Mouse (Mus musculus) urinary bladder, adult 2 months (tissue): ENCODE measurements around the gene Susd3. TPM values are rescaled to one million over a fixed set of nuclear protein-coding genes. Genes with fewer than 3 reads are reported as not detected.

Experiments used
- DNase-seq: peaks from one replicate; pipeline ENCODE4 v3.0.0; 2022; ENCODE audit warnings: low spot score
- polyA plus RNA-seq: library from polyadenylated mRNA; depleted of rRNA; stranded (reverse); fragments of >200 nt; gene quantifications from 2 replicates; pipeline ENCODE4 v1.2.3, GENCODE M21; 2012; rRNA removed

Gene Susd3
- 2.6 and 2.8 TPM in 2 replicates for polyA plus RNA-seq

GRCm38 (mm10) chr13:49248467-49248862 is at the start of gene Susd3:
Gene Susd3 (minus strand): TSS chr13:49248706.
- DNase-seq = no peak

GRCm38 (mm10) chr13:49296270-49296669 is 47.8 kb upstream of the Susd3 start:
- no peak for DNase-seq

DNA sequence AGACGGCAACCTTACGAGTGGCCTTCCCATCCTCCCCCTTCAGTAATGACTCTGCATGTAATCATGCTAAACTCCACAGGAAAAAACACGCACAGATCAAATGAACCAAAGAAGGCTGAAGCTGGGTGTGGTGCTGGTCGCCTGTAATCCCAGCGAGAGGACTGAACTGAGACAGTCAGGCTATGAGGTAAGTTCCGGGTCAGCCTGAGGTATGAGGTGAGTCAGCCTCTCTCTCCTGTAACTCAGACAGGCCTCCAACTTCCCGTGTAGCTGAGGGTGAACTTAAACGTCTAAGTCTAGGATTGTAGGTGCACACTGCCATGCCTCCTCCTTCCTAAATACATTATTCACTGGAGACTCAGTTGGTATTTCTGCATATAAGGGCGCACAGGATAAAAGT is 45.6 kb upstream of the Susd3 start:
- no peak for DNase-seq

- no peak for DNase-seq
Observed at GRCm38 (mm10) chr13:49291949-49292348, 43.4 kb upstream of the Susd3 start.

DNA sequence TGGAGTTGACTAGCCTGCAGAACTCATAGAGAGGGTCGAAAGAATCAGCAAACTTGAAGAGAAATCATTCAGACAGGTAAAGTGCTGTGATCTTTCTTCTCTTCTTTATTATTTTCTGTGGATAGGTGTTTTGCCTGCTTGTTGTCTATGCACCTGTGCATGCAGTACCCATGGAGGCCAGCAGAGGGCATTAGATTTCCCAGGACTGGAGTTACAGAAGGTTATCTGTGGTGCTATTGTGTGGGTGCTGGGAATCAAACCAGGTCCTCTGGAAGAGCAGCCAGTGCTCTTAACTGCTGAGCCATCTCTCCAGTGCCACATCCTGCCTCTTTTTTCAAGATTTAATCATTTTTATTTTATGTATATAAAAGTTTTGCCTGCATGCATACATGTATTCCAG is 42.9 kb upstream of the Susd3 start:
- DNase-seq = no peak

DNA sequence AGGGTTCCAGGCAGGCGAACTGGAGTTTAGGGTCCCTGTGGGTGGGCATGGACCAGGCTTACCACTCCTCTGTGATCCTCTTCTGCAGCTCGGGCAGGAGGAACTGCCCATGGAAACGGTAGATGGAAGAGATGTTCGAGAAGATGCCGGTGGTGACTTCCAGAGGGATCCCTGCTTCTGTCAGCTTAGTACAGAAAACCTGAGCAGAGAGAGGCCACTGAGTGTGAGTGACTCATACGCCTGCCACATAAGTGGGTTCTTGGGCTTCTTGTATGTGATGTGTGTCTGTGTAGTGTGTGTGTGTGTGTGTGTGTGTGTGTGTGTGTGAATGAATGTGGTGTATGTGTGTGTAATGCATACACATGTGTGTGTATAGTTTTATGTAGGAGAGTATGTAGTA is 38.7 kb upstream of the Susd3 start:
- DNase-seq = no peak

DNA sequence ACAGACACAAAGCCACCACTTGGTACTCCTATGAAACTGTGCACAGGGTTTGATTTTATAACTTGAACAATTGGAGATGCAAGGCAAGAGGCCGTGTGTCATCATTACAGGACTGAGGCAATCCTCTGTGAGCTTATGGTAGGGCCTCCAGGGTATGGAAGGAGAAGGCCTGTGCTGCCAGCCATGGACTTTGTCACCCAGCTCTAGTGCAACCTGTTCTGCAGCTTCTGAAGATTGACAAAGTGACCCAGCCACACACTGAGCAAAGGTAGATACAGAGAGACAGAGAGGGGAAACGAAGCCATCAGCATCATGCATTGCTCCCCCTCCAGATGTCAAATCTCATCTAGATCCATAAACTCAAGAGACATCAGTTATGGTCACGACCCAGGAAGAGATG is 38.2 kb upstream of the Susd3 start:
- DNase-seq = no peak

DNA sequence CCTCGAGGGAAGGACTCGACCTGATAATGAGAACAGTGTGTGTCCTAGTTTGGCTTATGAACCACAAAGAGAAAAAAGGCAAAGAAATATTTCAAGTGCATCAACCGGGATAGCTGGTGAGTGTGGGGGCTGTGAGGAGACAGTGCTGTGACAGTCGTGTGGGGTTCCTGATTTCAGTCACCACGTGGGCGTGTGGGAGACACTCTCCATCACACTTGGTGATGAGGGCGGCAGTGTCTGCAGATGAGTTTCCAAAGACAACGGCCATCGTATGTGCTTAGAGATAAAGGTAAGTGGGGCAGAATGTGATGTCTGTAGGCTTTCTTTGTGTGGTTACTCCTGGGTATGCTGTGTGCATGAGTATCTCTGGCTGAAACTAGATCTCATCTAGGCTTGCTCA is 35.2 kb upstream of the Susd3 start:
- no peak for DNase-seq

DNA sequence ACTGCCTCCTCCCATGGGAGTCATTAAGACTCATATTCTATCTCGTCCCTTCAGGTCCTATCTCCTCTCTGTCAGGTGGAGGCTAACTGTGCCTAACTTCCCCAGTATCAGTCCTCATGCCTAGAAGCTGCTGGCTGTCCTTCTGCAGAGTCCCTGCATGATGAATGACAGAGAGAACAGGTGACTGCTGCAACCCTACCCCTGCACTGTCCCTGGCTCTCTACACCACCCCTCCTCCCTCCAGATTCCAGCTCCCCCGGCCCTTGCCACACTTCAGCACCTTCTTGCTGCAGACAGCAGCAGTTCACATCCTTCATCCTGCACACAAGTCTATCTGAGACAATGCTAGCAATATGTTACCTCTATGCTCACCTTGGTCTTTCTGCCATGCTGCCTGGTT is 33.7 kb upstream of the Susd3 start:
- DNase-seq = no peak

DNA sequence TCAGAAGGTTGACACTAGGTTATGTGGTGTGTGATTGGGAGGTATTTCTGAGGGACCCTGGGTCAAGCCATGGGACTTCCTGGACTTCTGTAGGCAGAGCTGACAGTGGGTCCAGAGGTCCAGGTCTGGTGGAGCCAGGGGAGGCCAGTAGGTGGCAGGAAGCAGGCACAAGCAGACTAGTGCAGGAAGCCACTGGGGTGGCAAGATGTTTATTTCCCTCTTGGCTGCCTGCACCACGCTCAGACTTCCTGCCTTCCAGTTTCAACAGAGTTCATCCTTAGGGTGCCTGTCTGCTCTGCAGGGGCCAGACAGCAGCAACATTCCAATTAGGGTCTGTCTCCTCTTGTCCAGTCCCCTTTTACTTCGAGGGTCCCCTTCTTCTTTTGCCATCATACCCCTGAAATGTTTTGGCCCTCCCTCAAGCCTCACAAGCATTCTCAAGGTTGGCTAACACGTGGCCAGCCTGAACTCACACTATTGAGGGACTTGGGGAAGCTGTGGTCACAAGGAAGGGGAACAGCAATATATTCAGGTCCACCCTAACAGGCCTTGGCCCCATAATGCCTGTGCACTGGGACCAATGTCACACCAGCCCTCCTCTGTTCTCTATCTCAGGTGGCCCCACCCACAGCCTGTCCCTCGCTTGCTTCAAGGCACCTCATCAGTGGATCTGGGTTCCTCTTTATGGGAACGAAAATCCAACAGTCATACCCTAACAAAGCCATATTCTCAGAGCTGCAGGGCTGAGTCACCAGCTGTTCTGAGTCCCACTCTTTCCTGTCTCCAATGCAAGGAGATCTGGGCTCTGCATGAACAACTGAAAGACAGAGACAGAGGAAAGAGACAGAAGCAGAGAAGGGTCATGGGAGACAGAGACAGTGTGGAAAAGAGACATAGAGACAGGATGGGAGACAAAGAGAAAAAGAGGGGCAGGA is 23.6 kb upstream of the Susd3 start:
- no peak for DNase-seq

DNA sequence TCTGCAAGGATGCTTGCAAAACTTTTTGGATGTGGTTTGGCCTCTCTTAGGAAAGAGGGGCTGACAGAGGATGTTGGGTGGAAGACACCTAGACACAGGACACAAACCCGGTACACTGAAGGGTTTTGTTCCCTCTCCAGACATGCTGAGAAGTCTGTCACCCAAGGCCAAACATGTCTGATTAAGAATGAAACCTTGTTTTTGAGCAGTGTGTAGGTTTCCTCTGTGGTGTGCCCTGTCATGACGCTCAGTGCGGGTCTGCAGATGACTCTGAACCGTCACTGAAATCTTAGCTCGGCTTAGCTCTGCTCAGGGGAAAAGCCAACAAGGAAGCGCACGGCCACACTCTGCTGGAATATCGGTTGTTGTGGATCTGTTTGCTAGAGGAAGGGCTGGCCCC is 22.0 kb upstream of the Susd3 start:
- DNase-seq = no peak

GRCm38 (mm10) chr13:49267645-49268044 is 19.1 kb upstream of the Susd3 start:
- no peak for DNase-seq

GRCm38 (mm10) chr13:49260036-49260722 is 11.7 kb upstream of the Susd3 start:
- no peak for DNase-seq

DNA sequence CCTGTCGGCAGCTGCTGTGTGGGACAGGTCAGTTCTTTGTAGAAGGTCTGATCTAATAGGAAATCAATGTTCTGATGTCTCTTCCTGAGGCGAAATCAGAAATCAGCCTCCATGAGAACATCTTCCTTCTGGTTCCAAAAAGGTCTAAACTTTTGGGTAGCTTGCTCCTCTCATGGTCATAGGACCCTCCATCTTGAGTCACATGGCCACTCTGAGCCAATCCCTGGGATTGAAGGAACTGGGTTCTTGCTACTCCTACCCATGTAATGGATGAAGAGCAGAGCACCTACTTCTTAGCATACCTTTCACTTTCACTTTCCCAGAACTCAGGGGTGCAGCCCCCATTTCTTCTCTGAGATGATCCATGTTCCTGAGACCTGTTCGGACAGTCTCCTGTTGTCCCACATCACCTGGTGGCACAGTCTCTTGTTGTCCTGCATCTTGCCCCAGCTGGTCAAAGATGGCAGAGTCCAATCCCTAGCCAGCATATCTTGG is 9.4 kb upstream of the Susd3 start:
- DNase-seq = no peak

- DNase-seq = no peak
Observed at GRCm38 (mm10) chr13:49252746-49253145, 4.2 kb upstream of the Susd3 start.

DNA sequence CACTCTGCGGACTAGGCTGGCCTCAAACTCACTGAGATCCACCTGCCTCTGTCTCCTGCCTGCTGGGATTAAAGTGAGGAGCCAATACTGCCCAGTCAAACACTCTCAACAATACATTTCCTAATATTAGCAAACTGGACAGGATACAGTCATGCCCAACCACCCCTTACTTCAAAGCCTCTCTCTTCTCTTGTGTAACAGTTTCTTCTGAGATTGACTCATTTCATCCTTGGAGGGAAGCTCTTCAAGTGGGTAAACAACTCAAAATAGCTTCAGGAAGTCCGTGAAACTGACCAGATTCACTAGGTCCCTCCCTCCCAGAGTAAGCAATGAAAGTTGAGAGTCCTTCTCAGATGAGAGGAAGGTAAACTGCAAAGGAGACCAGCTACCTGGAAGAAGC is 3.6 kb upstream of the Susd3 start:
- DNase-seq = no peak

GRCm38 (mm10) chr13:49250716-49251517 is 2.4 kb upstream of the Susd3 start:
- DNase-seq = no peak

- no peak for DNase-seq
Observed at GRCm38 (mm10) chr13:49249634-49250033, 1.1 kb upstream of the Susd3 start.

DNA sequence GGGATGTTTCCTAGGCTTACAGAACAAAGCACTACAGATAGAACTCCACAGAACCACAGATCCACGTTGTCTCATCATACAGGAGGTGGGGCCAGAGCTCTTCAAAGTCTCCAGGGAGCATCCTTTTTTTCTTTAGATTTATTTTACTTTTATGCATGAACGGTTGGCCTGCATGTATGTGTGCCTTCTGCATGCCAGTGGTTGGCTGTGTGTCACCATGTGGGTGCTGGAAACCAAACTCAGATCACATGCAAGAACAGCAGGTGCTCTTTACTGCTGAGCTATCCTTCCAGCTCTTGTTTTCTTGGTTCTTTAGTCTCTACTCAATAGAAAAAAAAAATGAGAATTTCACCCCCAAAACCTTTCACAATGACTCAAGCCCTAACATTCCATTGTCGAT is 417 bp upstream of the Susd3 start:
- DNase-seq = no peak

DNA sequence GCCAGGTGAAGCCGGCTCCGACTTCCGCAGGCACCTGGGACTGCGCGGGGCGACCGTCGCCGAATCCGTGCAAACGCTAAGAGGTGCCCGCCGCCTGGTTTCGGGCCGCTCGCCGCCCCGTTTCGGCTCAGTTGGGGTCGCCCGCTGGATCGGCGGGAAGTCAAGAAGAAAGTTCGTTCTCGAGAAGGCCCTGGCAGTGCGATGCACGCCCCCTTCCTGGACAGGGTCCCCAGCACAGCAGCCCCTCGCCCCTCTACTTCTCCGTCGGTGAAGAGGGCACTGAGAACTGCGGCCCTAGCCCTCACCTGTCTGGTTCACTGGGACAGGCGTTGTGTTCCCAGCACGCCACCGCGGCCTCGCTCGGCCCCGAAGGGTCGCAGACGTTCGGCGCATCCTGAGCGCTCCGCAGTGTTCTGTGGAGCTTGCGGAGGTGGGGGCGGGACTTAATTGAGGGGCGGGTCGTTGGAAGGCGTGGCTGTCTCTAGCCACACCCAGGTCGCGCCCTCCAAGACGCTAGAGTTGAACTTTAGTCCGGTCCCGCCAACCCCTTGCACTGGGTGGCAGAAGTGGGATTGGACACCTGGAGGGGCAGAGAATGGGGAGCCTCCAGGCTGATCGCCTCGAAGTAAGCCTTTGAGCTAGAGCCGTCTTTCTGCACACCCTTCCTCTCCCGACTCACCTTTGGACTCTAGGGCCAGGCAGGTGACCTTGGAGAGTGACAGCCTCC is 603 bp downstream of the Susd3 start:
- no peak for DNase-seq

GRCm38 (mm10) chr13:49247232-49247739 is 1.2 kb downstream of the Susd3 start:
- DNase-seq = no peak
